Mouse (Mus musculus): ENCODE data around the gene Spata22. TPM values are rescaled to one million over a fixed set of nuclear protein-coding genes. Genes with fewer than 3 reads are reported as not detected.

Spata22 gene
- total RNA-seq, 2 experiments from 2014 or later = not detected

Other genes starting within 250 kb of the Spata22 start
- gene Itgae, start 239.2 kb upstream of the Spata22 start, total RNA-seq (2021) = under 1 TPM; 0.11 to 0.15 TPM
- under 1 TPM; 0.10 to 0.38 TPM for gene Haspin, start 191.4 kb upstream of the Spata22 start, total RNA-seq (2021)
- 1 to 10 TPM; 8.7 to 9.7 TPM for gene P2rx5, start 169.3 kb upstream of the Spata22 start, total RNA-seq (2021)
- 10 to 100 TPM; 77.8 to 87.8 TPM for gene Emc6, start 152.7 kb upstream of the Spata22 start, total RNA-seq (2021)
- gene Tax1bp3, start 152.7 kb upstream of the Spata22 start, total RNA-seq (2021) = 10 to 100 TPM; 10.1 to 15.2 TPM
- 1 to 10 TPM; 5.6 to 7.4 TPM for gene Ctns, start 130.7 kb upstream of the Spata22 start, total RNA-seq (2021)
- gene Shpk, start 130.3 kb upstream of the Spata22 start, total RNA-seq (2021) = 1 to 10 TPM in 1 of 2 experiments, under 1 TPM in 1; 0.59 to 1.0 TPM
- under 1 TPM in 1 of 2 experiments, not detected in 1; 0.21 TPM for gene Trpv1, start 95.4 kb upstream of the Spata22 start, total RNA-seq (2021)
- gene Trpv3, start 62.4 kb upstream of the Spata22 start, total RNA-seq (2021) = under 1 TPM in 1 of 2 experiments, not detected in 1; 0.05 TPM
- 1 to 10 TPM; 1.8 to 4.8 TPM for gene Aspa, start 145 bp upstream of the Spata22 start, total RNA-seq (2021)
- gene Gm49340, start within 50 bp of the Spata22 start, total RNA-seq (2021) = not detected
- gene Olfr20, start 21.0 kb downstream of the Spata22 start, total RNA-seq (2021) = not detected
- gene Olfr376, start 41.5 kb downstream of the Spata22 start, total RNA-seq (2021) = not detected
- gene Olfr1, start 69.9 kb downstream of the Spata22 start, total RNA-seq (2021) = not detected
- gene Olfr378, start 98.7 kb downstream of the Spata22 start, total RNA-seq (2021) = not detected
- gene Olfr380, start 127.8 kb downstream of the Spata22 start, total RNA-seq (2021) = not detected
- not detected for gene Olfr381, start 161.9 kb downstream of the Spata22 start, total RNA-seq (2021)
- not detected for gene Olfr382, start 187.5 kb downstream of the Spata22 start, total RNA-seq (2021)